Mouse (Mus musculus): ENCODE results near the gene Ubald2. TPM values are rescaled to one million over a fixed set of nuclear protein-coding genes. Genes with fewer than 3 reads are reported as not detected.
"Not testable (repeated sequence)": the region's sequence is repeated elsewhere in the genome, so short reads cannot be mapped to it uniquely, and the experiment has no call there.

Gene Ubald2
- total RNA-seq, 2 experiments from 2014 or later = 62.1 to 63.9 TPM

- DNase-seq (ENCODE audit: low spot score in 2 of 2) = no peak
These were observed 15.4 kb downstream of the Ubald2 start for GRCm38 (mm10) chr11:116449341-116449740.

- no peak for DNase-seq (ENCODE audit: low spot score in 2 of 2)
These were observed 20.0 kb downstream of the Ubald2 start for GRCm38 (mm10) chr11:116453889-116454288.

- DNase-seq (ENCODE audit: low spot score in 2 of 2) = no peak
These were observed 22.3 kb downstream of the Ubald2 start for GRCm38 (mm10) chr11:116456234-116456633.

- no peak for DNase-seq (ENCODE audit: low spot score in 2 of 2)
These were observed 25.9 kb downstream of the Ubald2 start for GRCm38 (mm10) chr11:116459786-116460185.

- no peak for DNase-seq (ENCODE audit: low spot score in 2 of 2)
These were observed 29.4 kb downstream of the Ubald2 start for GRCm38 (mm10) chr11:116463338-116463737.

- peak; percentile 69 to 75 for DNase-seq (ENCODE audit: low spot score in 2 of 2)
These were observed 29.9 kb downstream of the Ubald2 start for GRCm38 (mm10) chr11:116463833-116464232.

- no peak for DNase-seq (ENCODE audit: low spot score in 2 of 2)
These were observed 32.2 kb downstream of the Ubald2 start, which contains the start of gene Qrich2 for GRCm38 (mm10) chr11:116466141-116466540. Qrich2 (minus strand) TSS chr11:116466241.

- DNase-seq (ENCODE audit: low spot score in 2 of 2) = not testable (repeated sequence)
These were observed 34.4 kb downstream of the Ubald2 start for GRCm38 (mm10) chr11:116468338-116468737.

GRCm38 (mm10) chr11:116470249-116470648, 36.4 kb downstream of the Ubald2 start:
- no peak for DNase-seq (ENCODE audit: low spot score in 2 of 2)

- DNase-seq (ENCODE audit: low spot score in 2 of 2) = no peak
These were observed 37.0 kb downstream of the Ubald2 start for GRCm38 (mm10) chr11:116470896-116471295.

GRCm38 (mm10) chr11:116472275-116472674, 38.4 kb downstream of the Ubald2 start:
- no peak for DNase-seq (ENCODE audit: low spot score in 2 of 2)

- DNase-seq (ENCODE audit: low spot score in 2 of 2) = no peak
These were observed 42.1 kb downstream of the Ubald2 start for GRCm38 (mm10) chr11:116476041-116476440.

- no peak for DNase-seq (ENCODE audit: low spot score in 2 of 2)
These were observed 42.8 kb downstream of the Ubald2 start for GRCm38 (mm10) chr11:116476696-116477095.

GRCm38 (mm10) chr11:116477160-116477759, 43.4 kb downstream of the Ubald2 start:
- no peak for DNase-seq (ENCODE audit: low spot score in 2 of 2)

- DNase-seq (ENCODE audit: low spot score in 2 of 2) = no peak
These were observed 45.1 kb downstream of the Ubald2 start for GRCm38 (mm10) chr11:116478978-116479377.

GRCm38 (mm10) chr11:116479832-116480231, 45.9 kb downstream of the Ubald2 start:
- DNase-seq (ENCODE audit: low spot score in 2 of 2) = no peak

- no peak for DNase-seq (ENCODE audit: low spot score in 2 of 2)
These were observed 47.1 kb downstream of the Ubald2 start for GRCm38 (mm10) chr11:116480975-116481374.

- no peak for DNase-seq (ENCODE audit: low spot score in 2 of 2)
These were observed 47.9 kb downstream of the Ubald2 start for GRCm38 (mm10) chr11:116481776-116482175.

GRCm38 (mm10) chr11:116484261-116484660, 50.4 kb downstream of the Ubald2 start:
- DNase-seq (ENCODE audit: low spot score in 2 of 2) = no peak

- no peak for DNase-seq (ENCODE audit: low spot score in 2 of 2)
These were observed 54.3 kb downstream of the Ubald2 start for GRCm38 (mm10) chr11:116488207-116488606.
